Mouse (Mus musculus) forebrain, embryonic 12.5 days (tissue): ENCODE results near the gene Ddb2. TPM values are rescaled to one million over a fixed set of nuclear protein-coding genes. Genes with fewer than 3 reads are reported as not detected.

Experiments
- ATAC-seq: fragments of 200-750 bp; cut with Nextera tagmentation; 2 replicates; pipeline ENCODE4 v1.8.0; 2017; ENCODE audit warnings: moderate TSS enrichment; ENCODE audit not compliant: low FRiP score
- H3K27ac ChIP-seq: fragments of 300-500 bp; sonication (generic); 2 replicates; pipeline ENCODE4 v1.5.1; 2016; ENCODE audit warnings: mild to moderate bottlenecking
- H3K27me3 ChIP-seq: fragments of 300-500 bp; sonication (generic); 2 replicates; pipeline ENCODE4 v1.6.1; 2016; ENCODE audit warnings: mild to moderate bottlenecking
- H3K36me3 ChIP-seq: fragments of 300-500 bp; sonication (generic); replicated peaks from 2 replicates; pipeline ENCODE4 v1.6.1; 2016; ENCODE audit warnings: mild to moderate bottlenecking
- H3K4me1 ChIP-seq: fragments of 300-500 bp; sonication (generic); 2 replicates; pipeline ENCODE4 v1.6.1; 2016
- H3K4me2 ChIP-seq: fragments of 300-500 bp; sonication (generic); 2 replicates; pipeline ENCODE4 v1.6.1; 2016; ENCODE audit warnings: mild to moderate bottlenecking, moderate library complexity
- H3K4me3 ChIP-seq: fragments of 300-500 bp; sonication (generic); replicated peaks from 2 replicates; pipeline ENCODE4 v1.5.1; 2016; ENCODE audit warnings: mild to moderate bottlenecking
- H3K9ac ChIP-seq: fragments of 300-500 bp; sonication (generic); 2 replicates; pipeline ENCODE4 v1.6.1; 2016; ENCODE audit warnings: mild to moderate bottlenecking
- H3K9me3 ChIP-seq: fragments of 300-500 bp; sonication (generic); 2 replicates; pipeline ENCODE4 v1.6.1; 2016
- WGBS: fragments of 180-500 bp; shearing (Covaris S2); methylation state at CpG from one replicate; pipeline ENCODE4 v1.1.7; 2016; 5-methylcytosine and 5-hydroxymethylcytosine counted together
- polyA plus RNA-seq: library from polyadenylated mRNA; unstranded; fragments of >200 nt; fragmentation: Nextera tagmentation; extraction: Ambion mirVana; gene quantifications from 2 replicates; pipeline ENCODE4 v1.2.1, GENCODE M21; 2016

Gene Ddb2
- polyA plus RNA-seq, 1 experiment from 2014 or later, result 10.3 TPM

GRCm38 (mm10) chr2:91182016-91182404 lies 54.8 kb downstream of the Ddb2 start:
- no peak for ATAC-seq
- peaks cover 30% of the 10 kb centered on the region for H3K4me1 ChIP-seq
- H3K9ac ChIP-seq, result peak overlapping the region; percentile 67
- no peaks in the 10 kb centered on the region for H3K9me3 ChIP-seq
- H3K4me3 ChIP-seq, result peak overlapping the region; percentile 83
- peak overlapping the region; percentile 85 for H3K4me2 ChIP-seq
- H3K27me3 ChIP-seq, result no peaks in the 10 kb centered on the region
- peak overlapping the region; percentile 89; the same call in 1 of the 2 replicates for H3K27ac ChIP-seq
- H3K36me3 ChIP-seq, result peaks cover 9% of the 10 kb centered on the region
- WGBS, result 9% methylated on average over 8 of the region's 8 CpGs

- no peak for ATAC-seq
Measured at GRCm38 (mm10) chr2:91180706-91181105, 56.1 kb downstream of the Ddb2 start.

GRCm38 (mm10) chr2:91179825-91180224 lies 57.0 kb downstream of the Ddb2 start:
- Histone ChIP-seq H3K9ac (no peak overlapping the region), H3K27me3 (no peaks in the 10 kb centered on the region), H3K4me2 (no peak overlapping the region), H3K4me3 (no peak overlapping the region), H3K27ac (0 out of 2 replicates have a peak overlapping the region, but pooled peaks have one; percentile 25), H3K9me3 (no peaks in the 10 kb centered on the region), H3K36me3 (peaks cover 27% of the 10 kb centered on the region), H3K4me1 (peaks cover 30% of the 10 kb centered on the region)
- ATAC-seq, result no peak
- WGBS, result 43% methylated on average over 4 of the region's 4 CpGs

More at GRCm38 (mm10) chr2:91180706-91181105, 56.1 kb downstream of the Ddb2 start:
- WGBS, result 68% methylated on average over 5 of the region's 5 CpGs
- H3K36me3 ChIP-seq, result peaks cover 20% of the 10 kb centered on the region
- no peaks in the 10 kb centered on the region for H3K9me3 ChIP-seq
- H3K4me3 ChIP-seq, result no peak overlapping the region
- no peak overlapping the region for H3K27ac ChIP-seq
- H3K4me1 ChIP-seq, result peaks cover 30% of the 10 kb centered on the region
- no peaks in the 10 kb centered on the region for H3K27me3 ChIP-seq
- H3K4me2 ChIP-seq, result no peak overlapping the region; the same call in 1 of the 2 replicates
- no peak overlapping the region for H3K9ac ChIP-seq

GRCm38 (mm10) chr2:91176234-91176633 lies 60.5 kb downstream of the Ddb2 start:
- H3K9ac ChIP-seq, result no peak overlapping the region
- no peak overlapping the region for H3K4me3 ChIP-seq
- H3K27me3 ChIP-seq, result no peaks in the 10 kb centered on the region
- H3K4me1 ChIP-seq, result peaks cover 16% of the 10 kb centered on the region
- peaks cover 62% of the 10 kb centered on the region for H3K36me3 ChIP-seq
- H3K4me2 ChIP-seq, result no peak overlapping the region
- no peak for ATAC-seq
- WGBS, result 78% methylated on average over 6 of the region's 6 CpGs
- no peak overlapping the region for H3K27ac ChIP-seq
- no peaks in the 10 kb centered on the region for H3K9me3 ChIP-seq

GRCm38 (mm10) chr2:91175490-91175889 lies 61.3 kb downstream of the Ddb2 start:
- 91% methylated on average over 4 of the region's 4 CpGs for WGBS
- H3K27ac ChIP-seq, result no peak overlapping the region
- H3K36me3 ChIP-seq, result peaks cover 64% of the 10 kb centered on the region
- H3K4me1 ChIP-seq, result peaks cover 9% of the 10 kb centered on the region
- H3K9me3 ChIP-seq, result no peaks in the 10 kb centered on the region
- no peak overlapping the region; the same call in 1 of the 2 replicates for H3K9ac ChIP-seq
- no peak overlapping the region for H3K4me3 ChIP-seq
- H3K27me3 ChIP-seq, result no peaks in the 10 kb centered on the region
- ATAC-seq, result no peak
- no peak overlapping the region for H3K4me2 ChIP-seq

- Histone ChIP-seq H3K27ac (no peak overlapping the region), H3K9ac (no peak overlapping the region), H3K4me2 (no peak overlapping the region), H3K4me3 (no peak overlapping the region), H3K36me3 (peaks cover 84% of the 10 kb centered on the region), H3K4me1 (no peaks in the 10 kb centered on the region), H3K9me3 (no peaks in the 10 kb centered on the region), H3K27me3 (no peaks in the 10 kb centered on the region)
- no peak for ATAC-seq
- WGBS, result 91% methylated on average over 25 of the region's 25 CpGs
Measured at GRCm38 (mm10) chr2:91169587-91170322, 67.0 kb downstream of the Ddb2 start.

- Histone ChIP-seq H3K9me3 (no peaks in the 10 kb centered on the region), H3K27me3 (no peaks in the 10 kb centered on the region), H3K4me2 (no peak overlapping the region), H3K4me1 (no peaks in the 10 kb centered on the region), H3K27ac (no peak overlapping the region), H3K36me3 (peaks cover 83% of the 10 kb centered on the region), H3K9ac (no peak overlapping the region), H3K4me3 (no peak overlapping the region)
- WGBS, result 89% methylated on average over 4 of the region's 4 CpGs
- no peak for ATAC-seq
Measured at GRCm38 (mm10) chr2:91167629-91168028, 69.2 kb downstream of the Ddb2 start.

- H3K4me3 ChIP-seq, result no peak overlapping the region
- no peak overlapping the region for H3K27ac ChIP-seq
- no peak for ATAC-seq
- H3K36me3 ChIP-seq, result peaks cover 90% of the 10 kb centered on the region
- no peaks in the 10 kb centered on the region for H3K4me1 ChIP-seq
- no peak overlapping the region for H3K4me2 ChIP-seq
- no peaks in the 10 kb centered on the region for H3K9me3 ChIP-seq
- no peak overlapping the region for H3K9ac ChIP-seq
- no peaks in the 10 kb centered on the region for H3K27me3 ChIP-seq
- WGBS, result 87% methylated on average over 6 of the region's 6 CpGs
Measured at GRCm38 (mm10) chr2:91164991-91165390, 71.8 kb downstream of the Ddb2 start.

GRCm38 (mm10) chr2:91163532-91163931 lies 73.2 kb downstream of the Ddb2 start:
- Histone ChIP-seq H3K9me3 (no peaks in the 10 kb centered on the region), H3K4me2 (no peak overlapping the region), H3K4me3 (no peak overlapping the region), H3K36me3 (peaks cover 88% of the 10 kb centered on the region), H3K4me1 (no peaks in the 10 kb centered on the region), H3K27ac (no peak overlapping the region), H3K27me3 (no peaks in the 10 kb centered on the region), H3K9ac (no peak overlapping the region)
- WGBS, result 96% methylated on average over 5 of the region's 5 CpGs
- ATAC-seq, result no peak

- no peaks in the 10 kb centered on the region for H3K9me3 ChIP-seq
- H3K9ac ChIP-seq, result no peak overlapping the region
- WGBS, result 86% methylated on average over 4 of the region's 4 CpGs
- no peaks in the 10 kb centered on the region for H3K4me1 ChIP-seq
- H3K4me3 ChIP-seq, result no peak overlapping the region
- H3K27me3 ChIP-seq, result no peaks in the 10 kb centered on the region
- no peak for ATAC-seq
- peaks cover 88% of the 10 kb centered on the region for H3K36me3 ChIP-seq
- H3K27ac ChIP-seq, result no peak overlapping the region
- no peak overlapping the region for H3K4me2 ChIP-seq
Measured at GRCm38 (mm10) chr2:91162952-91163351, 73.8 kb downstream of the Ddb2 start.

Other genes starting within 250 kb of the Ddb2 start
- gene Rapsn, start 201.4 kb downstream of the Ddb2 start, polyA plus RNA-seq, result 1.9 and 2.6 TPM in 2 replicates
- 294 and 301 TPM in 2 replicates for gene Psmc3, start 183.0 kb downstream of the Ddb2 start, polyA plus RNA-seq
- 22.6 and 24.3 TPM in 2 replicates for gene Slc39a13, start 166.6 kb downstream of the Ddb2 start, polyA plus RNA-seq
- 1.7 and 2.7 TPM in 2 replicates for gene Spi1, start 154.6 kb downstream of the Ddb2 start, polyA plus RNA-seq
- gene Mybpc3, start 118.8 kb downstream of the Ddb2 start, polyA plus RNA-seq, result 0.14 and 0.19 TPM in 2 replicates
- gene Madd, start 53.1 kb downstream of the Ddb2 start, polyA plus RNA-seq, result 39.1 and 41.2 TPM in 2 replicates
- gene Nr1h3, start 34.1 kb downstream of the Ddb2 start, polyA plus RNA-seq, result 1.4 TPM in 2 replicates
- gene Acp2, start 34.1 kb downstream of the Ddb2 start, polyA plus RNA-seq, result 33.2 and 33.9 TPM in 2 replicates
- 28.1 and 29.1 TPM in 2 replicates for gene Pacsin3, start 19.0 kb upstream of the Ddb2 start, polyA plus RNA-seq
- 93.2 and 97.1 TPM in 2 replicates for gene Arfgap2, start 28.0 kb upstream of the Ddb2 start, polyA plus RNA-seq
- gene 1110051M20Rik, start 207.7 kb upstream of the Ddb2 start, polyA plus RNA-seq, result 110 and 114 TPM in 2 replicates
- 9.1 and 9.5 TPM in 2 replicates for gene Lrp4, start 220.5 kb upstream of the Ddb2 start, polyA plus RNA-seq